Mouse (Mus musculus) heart, adult 18-20 months (tissue): ENCODE data around the gene Pramef17. TPM values are rescaled to one million over a fixed set of nuclear protein-coding genes. Genes with fewer than 3 reads are reported as not detected.
A peak's percentile ranks its signal among the peaks of the same experiment; 100 is the strongest.
"Not testable (repeated sequence)": the region's sequence is repeated elsewhere in the genome, so short reads cannot be mapped to it uniquely, and the experiment has no call there.

ENCODE experiments used
- DNase-seq, 2 experiments: peaks; one replicate each; pipeline ENCODE4 v3.0.0; 2021 to 2022; ENCODE audit warnings: mixed read lengths in 1 of 2
- long read RNA-seq, 2 experiments: library from polyadenylated mRNA; stranded (forward); transcript quantifications; one replicate each; pipeline ENCODE4 v2.0.0; 2021
- total RNA-seq, 2 experiments: library from RNA; stranded (reverse); gene quantifications; 2 replicates each; pipeline ENCODE4 v1.2.3; 2021

The Pramef17 gene
- total RNA-seq, result not detected
- long read RNA-seq, experiment 1, result 0 reads
- long read RNA-seq, experiment 2, result 0 reads

DNA sequence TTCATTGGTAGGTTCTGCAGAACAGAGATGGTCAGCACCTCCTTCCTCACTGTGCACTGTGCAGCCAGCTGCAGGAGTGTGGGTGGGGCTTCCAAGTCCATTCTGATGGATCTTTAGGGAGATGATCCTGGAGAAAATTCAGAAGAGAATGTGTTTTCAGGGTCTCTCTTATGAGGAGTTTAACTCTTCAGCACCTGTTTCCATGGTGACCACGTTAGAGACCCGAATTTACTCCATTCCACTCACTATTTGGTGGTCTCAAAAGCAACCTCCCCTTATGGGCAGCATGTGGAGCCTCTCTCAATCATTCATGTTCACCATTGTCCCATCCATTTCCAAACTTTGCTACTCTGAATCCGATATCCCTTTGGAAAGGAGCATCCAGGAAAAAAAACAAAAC lies at the start of gene Pramef17:
TSS of gene Pramef17 (minus strand) at position 101 of the 400 bp plus-strand sequence.
- DNase-seq, result not testable (repeated sequence)

DNA sequence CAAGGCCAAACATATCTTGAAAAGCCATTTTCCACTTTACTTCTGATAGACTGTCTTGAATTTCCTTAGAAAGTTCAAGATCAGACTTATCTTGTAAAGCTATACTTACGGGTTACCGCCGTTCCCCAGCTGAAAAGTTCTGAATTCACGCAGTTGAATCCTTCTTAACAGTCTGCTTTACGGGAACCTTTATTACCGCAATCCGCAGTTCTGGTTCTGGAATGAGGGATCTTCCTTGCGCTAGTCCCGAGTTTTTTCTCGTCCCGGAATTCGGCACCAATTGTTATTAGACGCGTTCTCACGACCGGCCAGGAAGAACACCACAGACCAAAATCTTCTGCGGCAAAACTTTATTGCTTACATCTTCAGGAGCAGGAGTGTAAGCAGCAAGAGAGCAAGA lies 6.0 kb downstream of the Pramef17 start:
- DNase-seq, result peak; percentile 48 to 64

DNA sequence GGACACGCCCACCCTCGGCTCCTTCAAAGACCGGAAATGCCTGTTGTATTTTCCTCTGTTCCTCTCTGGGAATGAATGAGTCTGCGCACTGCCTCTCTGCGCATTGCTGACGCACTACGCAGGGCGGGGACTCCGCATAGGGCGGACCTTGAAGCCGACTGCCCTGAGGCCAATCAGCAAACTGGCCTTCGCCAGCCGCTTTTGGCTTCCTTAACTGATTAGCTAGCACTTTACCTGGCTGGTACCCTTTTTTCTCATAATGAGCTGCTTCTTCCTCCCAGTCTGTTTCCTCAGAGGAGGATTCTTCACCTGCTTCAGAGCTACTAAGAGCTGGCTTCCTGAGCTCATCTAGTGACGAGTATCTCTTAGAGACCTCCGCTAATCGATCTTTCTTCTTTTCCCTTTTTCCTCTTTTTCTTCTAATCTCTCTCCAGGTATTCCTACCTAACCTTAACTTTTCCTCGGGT lies 6.7 kb downstream of the Pramef17 start:
- DNase-seq, result peak; percentile 32 to 72

DNA sequence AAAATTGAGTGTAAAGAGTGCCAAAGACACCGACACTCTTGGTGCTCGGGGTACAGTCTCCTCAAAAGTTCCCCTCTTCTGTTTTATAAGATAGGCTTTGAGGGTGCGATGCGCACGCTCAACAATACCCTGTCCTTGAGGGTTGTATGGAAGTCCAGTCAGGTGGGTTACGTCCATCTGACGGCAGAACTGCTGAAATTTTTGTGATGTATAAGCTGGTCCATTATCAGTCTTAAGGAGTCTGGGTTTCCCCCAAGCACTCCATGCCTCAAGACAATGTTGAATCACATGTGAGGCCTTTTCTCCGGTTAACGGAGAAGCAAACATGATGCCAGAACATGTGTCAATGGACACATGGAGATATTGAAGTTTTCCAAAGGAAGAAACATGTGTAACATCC lies 8.4 kb downstream of the Pramef17 start:
- peak; percentile 15 to 29 for DNase-seq

DNA sequence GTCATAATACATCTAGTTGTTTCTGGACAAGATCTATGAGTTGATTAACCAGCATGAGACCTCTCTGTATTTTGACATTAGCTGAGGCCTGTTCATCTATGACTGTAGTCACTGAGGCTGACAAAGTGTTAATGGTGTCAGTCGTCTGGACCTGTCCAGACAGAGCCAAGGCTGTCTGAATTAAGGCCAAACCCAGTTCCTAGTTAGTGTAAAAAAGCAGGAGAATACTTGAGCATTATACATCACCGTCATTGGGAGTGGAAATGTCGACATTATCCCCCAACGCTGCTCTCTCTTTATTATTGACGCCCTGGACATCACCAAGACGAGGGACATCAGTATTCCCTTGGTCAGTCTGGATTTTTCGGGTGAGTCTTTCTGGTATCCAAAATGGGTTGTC lies 9.0 kb downstream of the Pramef17 start:
- peak; percentile 11 to 20 for DNase-seq

DNA sequence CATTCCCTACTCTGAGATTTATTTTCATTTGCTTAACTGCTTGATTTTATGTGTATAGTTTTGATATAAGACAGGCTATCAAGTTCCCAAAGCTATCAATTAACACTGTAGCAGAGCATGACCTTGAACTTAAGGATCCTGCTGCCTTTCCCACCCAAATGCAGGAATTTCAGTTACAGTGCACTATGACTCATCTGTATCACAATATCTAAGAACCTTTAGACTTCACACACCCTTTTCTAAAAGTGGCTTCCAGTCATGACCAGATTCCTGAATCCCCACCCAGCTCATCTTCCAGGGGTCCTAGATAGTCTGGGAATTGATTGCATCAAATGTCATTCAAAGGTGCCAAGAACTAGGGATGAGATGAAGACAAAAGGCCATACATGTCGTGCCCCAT lies 10.7 kb downstream of the Pramef17 start:
- DNase-seq, result not testable (repeated sequence)

DNA sequence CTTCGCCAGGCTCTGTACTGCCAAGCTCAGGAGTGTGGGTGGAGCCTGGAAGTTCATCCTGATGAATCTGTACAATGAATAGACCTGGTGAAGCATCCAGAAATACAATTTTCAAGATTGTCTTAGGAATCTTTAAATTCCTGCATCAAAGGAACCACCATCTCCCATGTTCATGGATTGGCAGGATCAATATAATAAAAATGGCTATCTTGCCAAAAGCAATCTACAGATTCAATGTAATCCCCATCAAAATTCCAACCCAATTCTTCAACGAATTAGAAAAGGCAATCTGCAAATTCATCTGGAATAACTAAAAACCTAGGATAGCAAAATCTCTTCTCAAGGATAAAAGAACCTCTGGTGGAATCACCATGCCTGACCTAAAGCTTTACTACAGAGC lies 27.3 kb downstream of the Pramef17 start, which contains the start of gene Gm13101:
TSS of gene Gm13101 (minus strand) at position 101 of the 400 bp plus-strand sequence.
- not testable (repeated sequence) for DNase-seq

DNA sequence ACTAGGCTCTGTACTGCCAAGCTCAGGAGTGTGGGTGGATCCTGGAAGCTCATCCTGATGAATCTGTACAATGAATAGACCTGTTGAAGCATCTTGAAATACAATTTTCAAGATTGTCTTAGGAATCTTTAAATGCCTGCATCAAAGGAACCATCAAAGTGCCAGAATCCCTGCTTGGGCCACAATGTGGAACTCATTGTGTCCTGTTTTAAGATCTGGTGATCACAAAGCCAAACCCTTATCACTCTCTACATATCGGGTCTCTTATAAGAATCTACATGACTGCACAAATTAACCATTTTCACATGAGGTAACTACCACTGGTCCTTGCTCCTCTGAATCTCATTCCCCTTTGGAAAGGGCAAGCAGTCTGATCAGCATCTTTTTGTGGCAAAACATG lies 43.3 kb downstream of the Pramef17 start, which contains the start of gene Pramef25:
TSS of gene Pramef25 (minus strand) at position 101 of the 400 bp plus-strand sequence.
- not testable (repeated sequence) for DNase-seq

Other genes starting within 250 kb of the Pramef17 start
- gene Gm13023, start 205.0 kb downstream of the Pramef17 start, total RNA-seq, result not detected
- not detected for gene Gm13084, start 178.3 kb downstream of the Pramef17 start, total RNA-seq
- not detected for gene Gm13103, start 147.9 kb downstream of the Pramef17 start, total RNA-seq
- not detected for gene Pramef6, start 94.0 kb downstream of the Pramef17 start, total RNA-seq
- not detected for gene Pramef25, start 43.4 kb downstream of the Pramef17 start, total RNA-seq
- gene Gm13101, start 27.4 kb downstream of the Pramef17 start, total RNA-seq, result not detected
- gene Pramel4, start 64.8 kb upstream of the Pramef17 start, total RNA-seq, result not detected
- not detected for gene Gm13102, start 112.1 kb upstream of the Pramef17 start, total RNA-seq
- gene Oog3, start 168.3 kb upstream of the Pramef17 start, total RNA-seq, result not detected
- not detected for gene Oog2, start 196.3 kb upstream of the Pramef17 start, total RNA-seq
- not detected for gene C87977, start 218.9 kb upstream of the Pramef17 start, total RNA-seq